Mouse (Mus musculus) c-Kit-positive CD71-positive TER-119-positive erythroid progenitor cells, embryonic 14.5 days (primary cell): ENCODE results near the gene Lrrc55.
A peak's percentile ranks its signal among the peaks of the same experiment; 100 is the strongest.
"Not testable (repeated sequence)": the region's sequence is repeated elsewhere in the genome, so short reads cannot be mapped to it uniquely, and the experiment has no call there.

Experiments
- DNase-seq: peaks from one replicate; pipeline ENCODE4 v3.0.0-alpha.2; 2013; ENCODE audit warnings: low spot score

The Lrrc55 gene

DNA sequence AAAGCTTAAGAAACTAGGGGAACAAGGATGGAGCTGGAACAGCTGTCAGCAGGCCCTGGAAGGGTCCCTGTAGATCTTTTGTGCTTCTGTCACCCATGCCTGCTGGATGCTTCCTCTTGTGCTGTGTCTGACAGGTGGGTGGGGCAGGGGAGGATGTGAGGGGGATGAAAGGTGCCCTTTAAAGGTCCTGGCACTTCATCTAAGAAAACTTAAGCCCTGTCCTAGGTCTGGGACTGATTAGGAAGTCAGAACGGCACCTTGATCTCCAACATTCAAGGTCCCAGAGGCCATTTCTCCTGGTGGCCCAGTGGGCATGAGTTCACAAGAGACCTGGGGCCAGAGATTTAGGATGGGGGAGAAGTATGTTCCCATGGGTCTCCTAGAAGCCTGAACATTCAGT lies at the start of gene Lrrc55:
TSS of gene Lrrc55 (minus strand) at position 297 of the 400 bp plus-strand sequence.
- DNase-seq: no peak

DNA sequence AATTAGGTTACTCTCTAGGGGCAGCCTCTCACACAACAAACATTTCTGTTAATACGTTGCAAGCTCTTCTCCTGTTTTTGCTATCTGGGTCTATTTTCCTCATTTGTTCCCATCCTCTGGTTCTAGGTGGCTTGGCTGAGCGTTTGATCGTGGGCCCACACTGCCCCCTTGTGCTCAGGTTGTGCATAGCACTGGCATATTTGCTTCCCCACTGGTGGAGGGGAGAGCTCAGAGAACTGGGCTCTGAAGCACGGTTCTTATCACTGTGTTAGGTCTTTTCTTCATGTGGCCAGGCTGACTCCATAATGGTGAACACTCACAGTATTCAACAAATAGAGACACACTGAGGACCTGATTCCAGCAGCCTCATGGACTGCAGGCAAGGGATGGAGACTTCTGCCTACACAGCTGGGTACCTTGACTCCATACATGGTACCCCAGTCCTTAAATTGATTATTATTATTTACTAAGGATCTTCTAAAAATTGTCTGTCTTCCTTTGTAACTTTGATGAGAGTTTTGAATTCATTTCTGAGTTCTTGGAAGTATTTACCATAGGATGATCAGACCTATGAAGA lies 49.6 kb upstream of the Lrrc55 start:
- peak; percentile 34 for DNase-seq

DNA sequence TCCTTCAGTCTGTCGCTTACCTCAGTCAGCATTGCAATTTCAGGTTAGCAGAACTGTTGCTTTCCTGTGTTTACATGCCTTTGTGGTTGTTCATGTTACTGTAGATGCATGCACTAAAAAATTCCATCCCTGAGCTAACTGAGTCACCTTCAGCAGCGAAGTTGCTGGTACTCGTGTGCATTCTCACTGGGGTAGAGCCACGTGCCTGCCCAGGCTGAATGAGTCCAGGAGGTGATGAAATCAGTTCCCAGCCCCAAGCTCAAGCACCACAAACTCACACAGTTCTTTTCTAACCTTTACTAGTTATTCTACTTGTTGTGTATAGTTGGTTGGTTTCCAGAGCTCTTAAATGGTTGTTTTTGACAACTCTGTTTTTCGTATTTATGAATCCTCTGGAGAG lies 48.7 kb upstream of the Lrrc55 start:
- no peak for DNase-seq

DNA sequence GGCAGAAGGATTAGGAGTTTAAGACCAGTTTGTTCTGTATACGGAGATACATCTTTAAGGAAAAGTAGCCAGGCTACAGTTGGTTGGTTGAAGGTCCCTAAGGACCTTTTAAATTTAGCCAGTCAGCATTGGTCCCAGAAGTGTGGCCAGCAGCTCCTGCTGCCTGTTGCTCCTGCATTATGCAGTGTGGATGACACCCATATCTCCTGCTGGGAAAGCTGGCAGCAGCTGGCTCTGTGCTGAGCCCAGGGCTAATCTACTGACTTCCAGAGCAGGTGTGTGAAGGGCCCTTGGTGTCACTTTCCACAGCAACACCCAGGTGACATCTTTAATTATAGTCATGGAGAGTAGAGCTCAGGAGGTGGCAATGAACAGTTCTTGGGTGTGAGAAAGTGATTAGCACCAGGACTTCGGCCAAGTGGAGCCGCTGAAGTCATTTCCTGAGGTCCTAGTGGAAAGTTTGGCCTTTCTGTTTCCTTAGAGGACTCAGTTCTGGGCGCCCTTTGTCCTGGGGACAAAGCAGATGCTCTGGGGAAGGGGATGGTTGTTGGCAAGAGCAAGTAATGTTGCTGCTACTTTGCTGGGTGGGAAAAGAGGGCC lies 41.2 kb upstream of the Lrrc55 start:
- DNase-seq: no peak

DNA sequence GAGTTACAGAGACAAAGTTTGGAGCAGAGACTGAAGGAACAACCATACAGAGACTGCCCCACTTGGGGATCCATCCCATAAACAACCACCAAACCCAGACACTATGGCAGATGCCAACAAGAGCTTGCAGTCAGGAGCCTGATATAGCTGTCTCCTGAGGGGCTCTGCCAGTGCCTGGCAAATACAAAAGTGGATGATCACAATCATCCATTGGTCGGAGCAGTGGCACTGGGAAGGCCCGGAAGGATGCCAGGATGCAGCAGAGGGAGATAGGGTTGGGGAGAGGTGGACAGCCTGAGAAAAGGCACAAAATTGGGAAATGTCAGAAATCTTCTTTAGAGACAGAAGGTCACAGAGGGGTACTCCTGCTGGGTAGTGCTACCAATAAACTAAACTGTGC lies 40.2 kb upstream of the Lrrc55 start:
- DNase-seq: not testable (repeated sequence)

DNA sequence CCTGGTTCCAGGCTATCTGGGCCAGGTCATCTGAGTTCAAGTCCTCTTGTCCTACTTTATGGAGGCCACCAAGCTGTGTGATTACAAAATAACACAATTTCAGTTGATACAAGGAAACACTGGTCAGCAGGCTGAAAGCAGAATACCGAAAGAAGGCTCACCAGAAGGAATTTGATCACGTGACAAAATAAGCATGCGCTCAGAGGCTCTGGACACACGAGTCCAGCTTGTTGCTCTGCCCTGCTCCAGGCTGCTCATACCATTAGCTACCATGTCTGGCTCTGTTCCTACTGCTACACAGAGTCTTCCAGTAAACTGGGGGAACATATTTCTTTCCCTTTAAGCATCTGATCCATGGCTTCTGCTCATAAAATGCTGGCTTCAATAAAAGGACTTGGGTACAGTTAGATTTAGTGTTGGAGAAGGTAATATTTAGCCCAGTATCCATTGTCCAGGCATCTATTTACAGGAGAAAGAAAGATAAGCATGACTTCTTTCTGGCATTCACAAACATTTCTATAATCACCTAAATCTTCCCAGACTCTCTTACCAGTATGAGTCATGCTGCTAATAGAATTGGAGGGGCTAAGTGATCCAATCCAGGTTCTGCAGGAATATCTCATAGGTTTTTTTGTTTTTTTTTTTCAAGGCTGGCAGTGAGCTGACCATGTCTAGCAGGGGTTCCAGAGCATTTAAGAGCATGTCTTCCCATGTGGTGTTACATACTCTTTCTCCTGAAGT lies 33.9 kb upstream of the Lrrc55 start:
- DNase-seq: no peak

DNA sequence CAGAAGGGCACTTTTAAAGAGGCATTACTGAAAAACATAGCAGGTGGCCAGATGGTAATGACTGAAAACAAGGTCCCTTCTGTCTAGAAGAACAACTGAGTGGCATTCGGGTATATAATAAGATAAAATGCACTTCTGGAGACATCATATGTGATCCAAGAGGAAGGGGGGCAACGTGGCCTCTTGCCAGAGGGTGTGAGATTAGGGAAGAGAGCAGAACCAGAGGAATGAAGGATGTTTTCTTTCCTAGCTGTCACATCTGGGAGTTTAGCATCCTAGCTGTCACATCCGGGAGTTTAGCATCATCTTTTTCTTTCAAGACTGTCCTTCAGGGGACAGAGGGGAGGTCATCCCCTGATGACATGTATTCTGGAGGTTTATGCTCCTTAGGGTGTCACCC lies 32.6 kb upstream of the Lrrc55 start:
- no peak for DNase-seq

DNA sequence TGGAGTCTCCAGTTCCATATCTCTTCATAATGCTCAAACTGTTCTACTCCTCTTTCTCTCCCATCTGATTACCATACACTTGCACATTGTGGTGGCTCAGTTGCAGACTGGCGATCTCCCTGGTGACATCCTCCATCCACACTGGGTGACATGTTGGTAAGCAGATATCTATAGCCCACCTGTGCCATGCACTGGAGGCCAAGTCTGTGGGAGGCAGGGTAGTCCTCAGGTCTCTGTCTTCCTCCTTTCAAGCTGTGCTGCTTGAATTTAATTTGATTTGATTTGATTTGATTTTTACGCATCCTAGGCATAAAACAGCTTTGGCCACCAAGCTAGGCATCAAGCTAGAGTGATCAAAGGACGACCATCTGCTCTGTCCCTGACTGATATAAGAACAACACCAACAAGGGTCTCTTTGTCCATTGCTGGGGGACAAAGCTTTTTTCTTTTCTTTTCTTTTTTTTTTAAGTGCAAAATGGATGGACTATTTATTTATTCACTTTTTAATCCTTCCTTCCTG lies 30.9 kb upstream of the Lrrc55 start:
- DNase-seq: no peak

DNA sequence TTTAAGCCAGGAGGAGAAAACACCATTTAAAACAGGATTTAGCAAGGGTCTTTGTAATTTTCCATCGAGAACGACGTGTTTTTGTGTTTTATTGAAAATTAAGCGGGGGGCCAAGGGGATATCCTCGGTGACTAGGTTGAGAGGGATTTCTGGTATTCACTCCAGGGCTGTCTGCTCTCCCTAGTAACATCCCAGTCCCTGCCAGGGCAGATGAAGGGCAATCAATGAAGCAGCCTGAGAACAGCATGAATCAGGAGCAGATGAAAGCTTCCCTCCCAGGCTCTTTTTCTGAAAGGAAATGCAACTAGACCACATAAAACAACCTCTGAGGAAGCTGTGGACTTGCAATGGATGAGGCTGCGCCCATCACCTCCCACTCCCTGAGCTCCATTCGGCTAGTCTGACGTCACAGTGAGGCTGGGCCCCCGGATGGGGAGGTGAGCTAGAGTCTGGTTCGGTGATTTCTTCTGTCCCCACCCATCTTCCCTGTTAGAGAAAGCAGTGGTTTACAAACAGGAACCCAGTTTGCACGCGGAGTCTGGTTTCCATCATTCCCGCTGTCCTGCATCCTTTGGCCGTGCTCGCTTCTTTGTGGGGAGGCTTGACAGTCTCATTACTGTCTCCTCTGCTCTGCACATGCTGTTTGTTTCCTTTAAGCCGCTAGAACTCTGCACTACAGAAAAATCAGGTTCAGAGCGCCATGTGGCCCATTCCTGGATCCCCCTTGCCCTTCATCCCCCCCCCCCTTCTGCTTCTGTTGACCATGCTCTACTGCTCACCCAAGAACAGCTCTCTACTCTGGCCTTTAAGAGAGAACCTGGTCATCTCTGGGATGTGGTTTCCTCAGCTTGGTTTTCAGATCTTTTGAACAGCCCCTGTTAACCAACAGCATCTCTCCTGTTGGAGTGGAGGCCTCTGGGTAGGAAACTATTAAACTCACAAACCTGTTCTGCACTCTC lies 27.5 kb upstream of the Lrrc55 start:
- no peak for DNase-seq

DNA sequence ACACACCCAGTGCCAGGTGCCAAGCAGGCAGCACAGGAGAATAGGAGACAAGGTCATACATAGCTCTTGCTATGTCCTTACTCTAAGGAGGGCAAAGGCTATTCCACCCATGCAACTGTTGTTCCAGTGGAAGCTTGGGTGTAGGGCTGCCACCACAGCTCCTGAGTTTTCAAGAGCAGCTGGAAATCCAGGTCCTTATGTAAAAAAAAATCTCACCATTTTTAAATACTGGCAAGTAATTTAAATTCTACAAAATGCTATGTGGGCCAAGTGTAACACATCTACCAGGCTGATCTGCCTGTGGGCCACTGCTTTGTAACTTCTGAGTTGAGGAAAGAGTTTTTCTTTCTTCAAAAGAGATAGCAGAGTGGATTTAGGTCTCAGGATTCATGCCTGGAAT lies 19.6 kb upstream of the Lrrc55 start:
- DNase-seq: no peak

DNA sequence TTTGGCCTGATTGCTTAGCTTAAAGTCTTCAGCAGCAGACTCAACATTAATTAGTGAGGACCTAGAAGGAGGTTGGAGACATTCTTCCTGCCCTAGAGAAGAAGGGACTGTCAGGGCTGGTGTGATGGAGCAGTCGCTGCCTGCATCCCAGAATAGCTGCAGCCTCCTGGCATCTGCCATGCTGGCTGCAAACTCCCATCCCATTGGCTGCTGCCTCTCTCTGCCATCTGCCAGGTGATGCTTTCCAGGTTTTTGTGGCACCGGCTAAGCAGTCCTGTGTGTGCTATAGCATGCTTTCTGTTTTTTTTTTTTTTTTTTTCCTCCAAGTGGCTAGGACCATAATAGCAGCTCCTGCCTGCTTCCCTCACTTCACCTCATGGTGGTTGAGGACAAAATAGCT lies 16.7 kb upstream of the Lrrc55 start:
- no peak for DNase-seq

DNA sequence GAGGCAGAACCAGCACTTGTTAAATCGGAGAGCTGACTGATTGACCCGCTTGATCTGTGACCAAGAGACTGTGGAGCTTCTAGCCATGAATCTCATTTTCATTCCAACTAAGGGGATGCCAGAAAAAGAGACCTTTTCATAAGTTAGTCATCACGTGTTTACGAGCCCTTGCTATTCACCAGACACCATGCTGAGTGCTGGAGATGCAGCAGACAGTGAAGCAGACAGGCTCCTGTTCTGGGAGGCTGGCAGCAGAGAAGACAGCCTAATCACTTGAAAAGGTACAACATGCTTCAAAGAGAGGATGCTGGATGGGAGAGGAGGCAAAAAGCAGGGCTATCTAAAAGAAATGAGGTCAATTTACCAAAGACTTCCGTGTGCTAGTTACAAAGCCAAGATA lies 12.3 kb upstream of the Lrrc55 start:
- no peak for DNase-seq

DNA sequence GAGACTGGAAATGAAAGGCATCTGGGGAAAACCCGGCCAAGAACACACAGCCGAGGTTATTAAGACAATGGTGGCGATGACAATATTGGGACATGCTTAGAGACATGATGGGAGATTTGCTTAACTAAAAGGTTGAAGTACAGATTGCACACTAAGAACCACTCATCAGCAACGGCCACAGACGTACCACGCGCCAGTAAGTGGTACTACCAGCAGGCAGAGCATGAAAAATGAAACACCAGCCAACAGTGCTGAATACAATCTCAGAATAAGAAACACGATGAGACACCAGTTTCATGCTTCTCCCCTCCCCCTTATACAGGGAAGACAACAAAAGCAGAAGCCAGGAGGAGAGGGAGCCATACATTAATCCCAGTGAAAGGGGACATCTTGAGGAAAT lies 8.2 kb upstream of the Lrrc55 start:
- DNase-seq: no peak

DNA sequence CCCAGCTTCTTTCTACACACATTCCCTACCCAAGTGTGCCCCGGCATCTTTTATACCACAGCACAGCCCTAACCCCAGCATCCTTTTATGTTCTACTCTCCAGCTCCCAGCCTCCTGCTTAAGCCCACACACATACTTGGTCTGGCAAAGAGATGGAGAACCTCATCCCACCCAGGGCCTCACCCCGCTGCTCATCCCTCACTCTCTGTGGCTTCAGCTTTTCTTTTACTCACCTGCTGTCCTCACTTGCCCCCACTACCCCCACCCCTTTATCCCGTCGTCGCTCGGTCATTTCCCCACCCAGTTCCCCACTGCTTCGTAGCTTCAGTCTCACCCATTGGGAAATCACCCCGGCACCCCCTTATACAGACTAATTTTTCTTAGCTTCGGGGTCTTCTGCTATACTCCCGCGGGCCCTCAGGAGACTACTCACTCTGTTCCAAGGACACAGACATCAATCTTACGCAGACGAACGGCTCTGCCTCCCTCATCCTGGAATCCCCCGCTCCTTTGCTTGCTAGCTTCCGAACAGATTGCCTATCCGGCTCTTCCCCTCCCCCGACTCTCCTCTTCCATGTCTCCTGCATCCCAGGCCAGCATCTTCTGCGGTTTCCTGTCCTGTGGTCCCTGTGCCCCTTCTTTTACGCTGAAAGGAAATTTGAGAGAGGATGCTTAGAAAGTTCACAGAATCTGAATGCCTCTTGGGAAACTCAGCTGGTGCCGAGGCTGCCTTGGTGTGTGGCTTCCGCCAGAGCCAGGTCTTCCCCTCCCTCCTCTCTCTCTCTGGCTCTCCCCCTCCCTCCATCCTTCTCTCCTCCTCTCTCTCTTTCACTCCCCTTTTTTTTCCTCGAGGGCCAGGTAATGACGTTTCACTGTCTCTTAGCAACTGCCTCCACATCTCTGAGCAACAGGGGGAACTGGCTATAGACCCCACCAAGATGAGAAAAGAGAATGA lies 1.3 kb upstream of the Lrrc55 start:
- DNase-seq: no peak

DNA sequence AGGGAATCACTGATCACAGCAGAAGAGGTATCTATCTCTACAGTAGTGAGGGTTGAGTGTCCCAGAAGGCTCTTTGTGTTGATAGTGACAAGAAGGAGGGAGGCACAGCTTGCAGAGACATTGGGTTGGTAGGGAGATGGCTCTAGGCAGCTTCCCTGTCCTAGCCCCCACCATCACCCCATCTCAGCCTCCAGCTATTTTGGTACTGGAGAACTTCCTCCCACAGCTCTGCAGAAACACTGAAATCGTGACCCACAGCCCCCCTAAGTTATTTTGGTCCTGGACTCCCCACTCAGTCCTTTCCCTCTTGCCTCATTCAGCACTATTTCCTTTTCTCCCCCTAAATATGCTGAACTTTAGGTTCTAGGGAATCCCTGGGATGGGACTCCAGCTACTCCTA lies 2.4 kb downstream of the Lrrc55 start:
- no peak for DNase-seq

DNA sequence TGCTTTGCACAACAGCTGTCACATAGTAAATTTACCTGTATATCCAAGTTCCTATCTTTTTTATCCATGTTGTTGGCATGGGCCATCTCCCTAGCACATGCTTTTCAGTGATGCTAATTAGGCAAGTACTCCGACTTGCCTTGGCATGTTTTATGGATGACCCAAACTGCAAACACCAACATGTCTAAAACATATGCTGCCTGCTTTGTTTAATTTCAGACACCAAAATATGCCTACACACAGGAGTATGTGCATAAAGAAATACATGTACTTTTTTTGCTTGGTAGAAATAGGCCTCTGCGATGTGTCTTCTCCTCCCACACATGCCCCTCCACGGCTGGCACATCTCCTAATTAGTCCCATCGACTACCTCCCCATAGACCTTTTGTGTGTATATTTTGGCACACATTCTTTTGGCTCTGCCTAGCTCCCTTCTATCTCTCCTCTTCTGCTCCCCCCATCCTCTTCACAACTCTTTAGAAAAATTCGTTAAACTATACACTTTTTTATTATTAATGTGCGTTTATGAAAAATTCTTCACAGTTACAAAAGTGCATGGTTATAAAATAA lies 9.3 kb downstream of the Lrrc55 start:
- DNase-seq: no peak

DNA sequence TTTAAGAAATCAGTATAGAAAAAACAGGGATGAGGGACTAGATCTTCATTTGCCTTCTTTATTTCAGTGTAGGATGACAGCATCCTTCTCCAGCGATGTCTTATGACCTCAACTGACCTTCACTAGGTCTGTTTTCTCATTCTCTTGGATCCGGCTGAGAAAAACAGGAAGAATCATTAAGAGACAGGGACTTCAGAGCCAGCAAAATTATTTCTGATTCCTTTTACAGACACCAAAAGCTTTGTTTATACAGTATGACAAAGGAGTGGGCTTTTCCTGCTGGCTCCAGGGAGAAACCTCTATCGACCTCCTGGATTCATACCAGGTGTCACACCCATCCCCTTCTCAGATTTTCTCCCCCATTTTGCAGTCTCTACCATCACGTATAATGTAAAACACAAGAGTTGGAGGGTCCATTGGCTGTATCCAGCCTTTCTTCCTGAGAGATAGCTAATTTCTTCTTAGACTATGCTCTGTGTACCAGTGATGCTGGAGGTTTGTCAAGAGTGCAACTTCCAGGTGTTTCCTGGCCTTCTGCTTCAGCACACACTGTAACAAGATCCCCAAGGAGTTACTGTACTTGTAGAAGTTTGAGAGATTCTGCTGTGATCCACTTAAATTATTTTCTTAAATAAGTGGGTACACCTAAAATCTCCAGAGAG lies 18.7 kb downstream of the Lrrc55 start:
- no peak for DNase-seq

DNA sequence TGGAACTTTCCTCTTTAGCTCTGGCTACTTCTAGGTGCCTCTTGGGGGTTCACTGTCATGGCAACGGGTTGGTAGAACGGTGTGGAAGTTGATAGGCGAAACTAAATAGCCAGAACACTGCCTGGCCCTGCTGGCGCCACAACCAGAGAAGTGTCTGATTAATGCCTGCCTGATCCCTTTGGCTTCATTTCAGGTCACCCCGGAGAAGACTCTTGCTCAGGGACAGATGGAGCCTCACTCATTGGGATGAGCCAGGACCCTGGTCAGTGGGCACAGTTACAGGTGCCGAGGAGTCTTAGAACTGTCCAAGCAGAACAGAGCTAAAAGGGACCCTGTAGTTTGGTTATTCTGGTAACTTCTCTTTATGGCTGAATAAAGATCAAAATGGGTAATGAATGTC lies 23.5 kb downstream of the Lrrc55 start:
- DNase-seq: no peak

DNA sequence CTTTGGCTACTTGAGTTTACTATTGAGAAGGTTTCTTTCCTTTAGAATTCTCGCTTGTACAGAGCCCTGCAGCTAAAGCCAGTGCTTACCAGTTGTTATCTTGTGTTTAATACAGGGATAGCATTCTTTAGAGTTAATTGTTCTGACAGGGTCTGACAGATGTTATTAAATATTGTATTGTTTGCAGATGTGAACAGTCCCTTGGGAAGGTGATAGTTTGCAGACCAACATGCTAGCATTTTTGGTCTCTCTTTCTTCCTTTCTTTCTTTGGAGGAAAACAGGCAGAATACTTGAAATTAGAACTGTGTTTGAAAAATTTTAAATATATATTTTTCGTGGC lies 24.3 kb downstream of the Lrrc55 start:
- DNase-seq: no peak

DNA sequence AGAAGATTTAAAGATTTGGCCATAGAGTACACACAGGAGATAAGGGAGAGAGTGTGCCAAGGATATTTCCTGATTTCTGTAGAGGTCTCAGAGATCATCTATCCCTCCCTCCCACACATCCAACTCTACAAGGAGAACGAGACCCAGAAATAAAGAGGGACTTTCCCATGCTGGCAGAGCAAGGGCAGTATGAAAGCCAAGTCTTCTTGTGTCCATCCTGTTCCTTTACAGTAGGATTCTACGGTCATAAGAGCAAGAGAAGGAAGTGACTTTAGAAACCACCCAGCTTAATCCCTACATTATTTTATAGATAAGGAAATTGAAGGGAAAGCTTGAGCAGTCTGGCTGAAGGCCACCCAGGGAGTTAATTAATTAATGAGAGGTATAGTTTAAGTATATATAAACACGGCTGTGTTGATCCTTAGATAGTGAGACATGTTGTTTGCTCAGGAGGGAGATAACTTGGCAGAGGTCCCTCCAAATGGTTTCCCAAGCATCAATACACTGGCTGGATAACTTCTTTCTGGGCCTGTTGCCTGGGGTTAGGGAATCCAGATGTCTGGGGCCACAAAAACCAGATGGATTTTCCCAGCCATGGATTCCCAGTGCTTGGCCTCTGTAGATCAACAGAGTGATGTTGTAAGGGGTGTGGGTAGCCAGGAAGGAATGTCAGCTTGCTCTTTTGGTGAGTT lies 24.8 kb downstream of the Lrrc55 start:
- DNase-seq: no peak
